In genomic region chr16:78301183-78301830, GRCm38 (mm10) we compare ENCODE assay signal across 8 mouse cellular contexts. TPM values are rescaled to one million over a fixed set of nuclear protein-coding genes. Genes with fewer than 3 reads are reported as not detected.
A peak's percentile ranks its signal among the peaks of the same experiment; 100 is the strongest.
DNase-seq lines count a peak whose midpoint lies in the region; ATAC-seq lines count a peak whose summit lies in the region.

Cxadr (plus strand) TSS chr16:78301489.

- DNase-seq in adrenal gland, adult 18-20 months (ENCODE audit: low spot score in 2 of 2), result peak in 1 of 2 experiments; percentile 57
- DNase-seq in cerebellum, postnatal 36 days, result peak; percentile 75 to 80
- DNase-seq in gastrocnemius, postnatal 14 days, result peak; percentile 19
- peak; percentile 61 to 72 for DNase-seq in left cerebral cortex, adult 9 months (ENCODE audit: low spot score in 2 of 2)
- DNase-seq in retina, postnatal 7 days (ENCODE audit: low read depth, low spot score), result peak; percentile 71
- DNase-seq in adipocyte (ENCODE audit: low spot score), result no peak

- ATAC-seq in inflammation-experienced regulatory T-cells, adult 6 months, result peak; percentile 64
- peak; percentile 61 for ATAC-seq in megakaryocyte, adult 5-6 weeks (ENCODE audit: poor library complexity, severe bottlenecking)

- intact Hi-C loops in gastrocnemius, postnatal 14 days (cut with DNase I; ENCODE audit: low total_unique reads), result no loop called here

RNA-seq across cellular contexts. Expression of gene Cxadr, which starts in this region (rescaled TPM):
- total RNA-seq in adrenal gland, adult 18-20 months (2021), result 10 to 100 TPM; 10.8 to 17.3 TPM
- under 1 TPM; 0.29 to 0.84 TPM for total RNA-seq in gastrocnemius, postnatal 14 days (2021)
- 1 to 10 TPM in 2 of 3 experiments, under 1 TPM in 1; 0.65 to 1.5 (median 1.1) TPM for polyA plus RNA-seq in inflammation-experienced regulatory T-cells, adult 6 months (2017; shearing (Covaris generic))
- total RNA-seq in megakaryocyte, adult 5-6 weeks (2015), result not detected in 2 replicates
- total RNA-seq in megakaryocyte, adult 5-6 weeks (2017), result 0.07 and 0.20 TPM in 2 replicates

Comparison
In these comparisons a context has a peak if more than half of its experiments do, and no peak if none do; other contexts are left out.
1. RNA of gene Cxadr (total RNA-seq): 10.8 to 17.3 TPM in adrenal gland, adult 18-20 months; 0.29 to 0.84 TPM in gastrocnemius, postnatal 14 days and 0.07 to 0.20 TPM in megakaryocyte, adult 5-6 weeks; every median in the first group is over 4 times any median in the second.
2. Peak in DNase-seq in gastrocnemius, postnatal 14 days; RNA of the gene not detected or under 1 TPM.
3. Peak in ATAC-seq in megakaryocyte, adult 5-6 weeks; RNA of the gene not detected or under 1 TPM.